Mouse (Mus musculus): ENCODE results near the gene Asap2. TPM values are rescaled to one million over a fixed set of nuclear protein-coding genes. Genes with fewer than 3 reads are reported as not detected.

Asap2 gene
- polyA plus RNA-seq, 1 experiment from 2014 or later, result 9.5 TPM

- H3K4me3 ChIP-seq (replicated peaks), result no peak overlapping the region
- no peak overlapping the region for H3K9ac ChIP-seq
- peak overlapping the region; percentile 74 for H3K27ac ChIP-seq
- 0 out of 2 replicates have a peak, but pooled peaks cover 2% of the 10 kb centered on the region for H3K4me1 ChIP-seq
- H3K27me3 ChIP-seq, result no peaks in the 10 kb centered on the region
- no peaks in the 10 kb centered on the region for H3K9me3 ChIP-seq (replicated peaks)
- no peak for ATAC-seq (replicated peaks; ENCODE audit: low FRiP score)
- 76% methylated on average over 5 of the region's 5 CpGs for WGBS
- H3K4me2 ChIP-seq, result no peak overlapping the region
- H3K36me3 ChIP-seq, result peaks cover 88% of the 10 kb centered on the region
These were observed 274.0 kb downstream of the Asap2 start for GRCm38 (mm10) chr12:21264241-21264640.

- Histone ChIP-seq H3K9me3 (replicated peaks) (no peaks in the 10 kb centered on the region), H3K27ac (peak overlapping the region; percentile 74), H3K27me3 (no peaks in the 10 kb centered on the region), H3K4me3 (replicated peaks) (no peak overlapping the region), H3K36me3 (peaks cover 91% of the 10 kb centered on the region), H3K4me2 (no peak overlapping the region), H3K9ac (no peak overlapping the region), H3K4me1 (0 out of 2 replicates have a peak, but pooled peaks cover 2% of the 10 kb centered on the region)
- WGBS, result 70% methylated on average over 3 of the region's 3 CpGs
- ATAC-seq (replicated peaks; ENCODE audit: low FRiP score), result no peak
These were observed 274.7 kb downstream of the Asap2 start for GRCm38 (mm10) chr12:21264970-21265369.

DNA sequence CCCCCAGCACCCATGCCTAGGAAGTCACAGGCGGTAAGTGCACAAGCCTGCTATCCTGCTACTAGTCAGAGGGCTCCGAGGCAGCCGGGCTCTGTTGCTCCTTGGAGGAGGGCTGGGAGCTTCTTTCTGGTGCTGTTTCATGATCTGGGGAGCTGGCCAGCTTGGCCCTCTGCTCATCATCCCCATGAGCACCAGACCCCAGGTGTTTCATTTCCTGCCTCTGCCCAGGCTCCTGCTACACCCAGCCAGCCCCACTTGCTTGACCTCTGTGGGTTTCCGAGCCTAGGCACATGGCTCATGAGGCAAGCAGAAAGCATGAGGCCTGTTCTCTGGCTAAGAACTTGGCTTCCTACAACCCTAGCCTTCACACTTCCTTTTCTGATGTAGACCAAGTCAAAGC is 275.2 kb downstream of the Asap2 start:
- H3K4me3 ChIP-seq (replicated peaks), result no peak overlapping the region
- WGBS, result 83% methylated on average over 4 of the region's 4 CpGs
- no peak overlapping the region for H3K4me2 ChIP-seq
- no peaks in the 10 kb centered on the region for H3K27me3 ChIP-seq
- H3K4me1 ChIP-seq, result 0 out of 2 replicates have a peak, but pooled peaks cover 2% of the 10 kb centered on the region
- peaks cover 91% of the 10 kb centered on the region for H3K36me3 ChIP-seq
- H3K9me3 ChIP-seq (replicated peaks), result no peaks in the 10 kb centered on the region
- H3K9ac ChIP-seq, result no peak overlapping the region
- ATAC-seq (replicated peaks; ENCODE audit: low FRiP score), result no peak
- H3K27ac ChIP-seq, result no peak overlapping the region

DNA sequence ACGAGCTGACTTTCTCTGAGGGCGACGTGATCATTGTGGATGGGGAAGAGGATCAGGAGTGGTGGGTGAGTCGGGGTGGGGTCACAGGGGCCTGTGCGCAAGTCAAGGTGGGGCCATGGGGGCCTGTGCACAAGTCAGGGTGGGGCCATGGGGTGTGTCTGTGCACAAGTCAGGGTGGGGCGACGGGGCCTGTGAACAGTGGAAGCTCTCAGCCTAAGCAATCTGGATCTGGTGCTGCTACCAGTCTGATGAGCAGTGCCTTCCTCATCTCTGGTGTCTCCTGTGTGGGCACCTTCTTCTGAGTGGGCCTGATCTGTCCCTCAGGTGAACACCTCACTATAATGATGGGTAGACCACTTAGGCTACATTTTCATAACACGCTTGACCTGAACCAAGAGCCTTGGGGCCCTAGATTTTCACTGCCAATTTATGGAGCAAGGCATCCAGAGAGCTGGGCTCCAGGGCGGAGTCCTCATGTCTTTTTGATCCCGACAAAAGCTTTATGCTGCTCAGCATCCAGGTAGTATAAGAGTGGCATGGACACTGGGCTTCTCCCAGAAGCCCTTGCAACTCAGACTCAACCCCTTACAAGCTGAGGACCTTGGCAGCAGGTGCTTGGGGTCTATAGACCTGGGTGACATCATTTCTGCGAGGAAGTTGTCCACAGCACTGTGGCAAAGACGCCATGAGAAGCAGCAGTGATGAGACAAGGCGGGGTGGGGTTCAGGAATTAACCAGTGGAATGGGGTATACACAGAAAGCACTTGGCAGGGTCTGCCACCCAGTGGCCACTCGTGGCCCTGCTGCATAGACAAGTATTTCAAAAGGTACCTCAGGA is 275.9 kb downstream of the Asap2 start:
- WGBS, result 78% methylated on average over 14 of the region's 14 CpGs
- no peak overlapping the region for H3K4me2 ChIP-seq
- peaks cover 92% of the 10 kb centered on the region for H3K36me3 ChIP-seq
- H3K9me3 ChIP-seq (replicated peaks), result no peaks in the 10 kb centered on the region
- no peak overlapping the region for H3K4me3 ChIP-seq (replicated peaks)
- ATAC-seq (replicated peaks; ENCODE audit: low FRiP score), result peak; percentile 84
- no peaks in the 10 kb centered on the region for H3K27me3 ChIP-seq
- H3K9ac ChIP-seq, result no peak overlapping the region
- H3K27ac ChIP-seq, result no peak overlapping the region
- 0 out of 2 replicates have a peak, but pooled peaks cover 2% of the 10 kb centered on the region for H3K4me1 ChIP-seq

DNA sequence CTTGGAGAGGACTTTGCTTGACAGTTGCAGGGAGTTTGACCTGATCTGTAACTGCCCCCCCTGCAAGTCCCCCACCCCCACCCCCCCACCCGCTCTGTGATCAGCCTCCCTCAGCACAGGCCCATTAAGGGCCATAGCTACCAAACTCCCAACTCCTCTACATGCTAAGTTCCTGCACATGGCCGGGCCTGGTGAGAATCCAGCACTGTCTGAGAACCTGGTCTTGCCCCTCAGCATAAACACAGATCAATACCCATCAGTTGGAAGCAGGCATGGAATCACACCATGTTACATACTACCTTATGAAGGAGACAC is 276.5 kb downstream of the Asap2 start:
- Histone ChIP-seq H3K36me3 (peaks cover 93% of the 10 kb centered on the region), H3K4me2 (no peak overlapping the region), H3K4me1 (0 out of 2 replicates have a peak, but pooled peaks cover 2% of the 10 kb centered on the region), H3K4me3 (replicated peaks) (no peak overlapping the region), H3K27ac (no peak overlapping the region), H3K27me3 (no peaks in the 10 kb centered on the region), H3K9me3 (replicated peaks) (no peaks in the 10 kb centered on the region), H3K9ac (no peak overlapping the region)
- WGBS, result 78% methylated on average over 2 of the region's 2 CpGs
- ATAC-seq (replicated peaks; ENCODE audit: low FRiP score), result 0 out of 2 replicates have a peak, but pooled peaks have one; percentile 22

- H3K27ac ChIP-seq, result no peak overlapping the region
- no peak for ATAC-seq (replicated peaks; ENCODE audit: low FRiP score)
- 0 out of 2 replicates have a peak, but pooled peaks cover 2% of the 10 kb centered on the region for H3K4me1 ChIP-seq
- WGBS, result 93% methylated on average over 8 of the region's 8 CpGs
- H3K36me3 ChIP-seq, result peaks cover 96% of the 10 kb centered on the region
- no peak overlapping the region for H3K9ac ChIP-seq
- no peak overlapping the region for H3K4me2 ChIP-seq
- H3K4me3 ChIP-seq (replicated peaks), result no peak overlapping the region
- H3K27me3 ChIP-seq, result no peaks in the 10 kb centered on the region
- H3K9me3 ChIP-seq (replicated peaks), result no peaks in the 10 kb centered on the region
These were observed 277.9 kb downstream of the Asap2 start for GRCm38 (mm10) chr12:21268083-21268616.

GRCm38 (mm10) chr12:21274446-21274845 is 284.2 kb downstream of the Asap2 start:
- Histone ChIP-seq H3K9me3 (replicated peaks) (no peaks in the 10 kb centered on the region), H3K36me3 (peaks cover 59% of the 10 kb centered on the region), H3K27me3 (no peaks in the 10 kb centered on the region), H3K4me1 (no peaks in the 10 kb centered on the region), H3K27ac (no peak overlapping the region), H3K9ac (no peak overlapping the region), H3K4me3 (replicated peaks) (no peak overlapping the region), H3K4me2 (no peak overlapping the region)
- 77% methylated on average over 7 of the region's 7 CpGs for WGBS
- no peak for ATAC-seq (replicated peaks; ENCODE audit: low FRiP score)

- Histone ChIP-seq H3K36me3 (peaks cover 29% of the 10 kb centered on the region; the same call in 1 of the 2 replicates), H3K27ac (no peak overlapping the region), H3K4me1 (no peaks in the 10 kb centered on the region), H3K4me2 (no peak overlapping the region), H3K4me3 (replicated peaks) (no peak overlapping the region), H3K27me3 (no peaks in the 10 kb centered on the region), H3K9me3 (replicated peaks) (no peaks in the 10 kb centered on the region), H3K9ac (no peak overlapping the region)
- no peak for ATAC-seq (replicated peaks; ENCODE audit: low FRiP score)
- WGBS, result 81% methylated on average over 1 of the region's 1 CpGs
These were observed 287.1 kb downstream of the Asap2 start for GRCm38 (mm10) chr12:21277352-21277864.

DNA sequence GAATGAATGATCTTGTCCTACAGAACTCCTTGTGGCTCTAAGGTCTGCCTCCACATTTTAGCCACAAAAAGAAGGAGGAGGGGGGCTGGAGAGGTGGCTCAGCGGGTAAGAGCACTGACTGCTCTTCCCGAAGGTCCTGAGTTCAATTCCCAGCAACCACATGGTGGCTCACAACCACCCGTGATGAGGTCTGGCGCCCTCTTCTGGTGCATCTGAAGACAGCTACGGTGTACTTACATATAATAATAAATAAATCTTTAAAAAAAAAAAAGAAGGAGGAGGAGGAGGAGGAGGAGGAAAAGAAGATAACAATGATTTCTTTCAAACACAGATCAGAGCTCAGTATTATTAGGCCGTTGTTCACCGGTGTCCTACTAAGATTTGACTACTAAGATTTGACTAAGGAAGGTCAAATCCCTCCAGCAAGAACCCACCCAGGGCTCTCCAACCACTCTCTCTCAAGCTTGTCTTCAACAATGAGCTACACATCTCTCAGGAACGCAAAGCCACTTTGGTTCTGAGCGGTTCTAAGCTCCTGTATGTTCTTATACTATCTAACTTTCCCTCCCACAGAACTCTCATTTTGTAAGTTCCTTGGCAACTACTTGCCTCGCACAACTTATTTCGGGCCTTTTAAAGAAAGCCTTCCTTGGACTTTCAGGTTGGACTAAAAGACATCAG is 294.6 kb downstream of the Asap2 start, which contains the start of gene Cpsf3:
Cpsf3 (plus strand) TSS at position 631 of the 681 bp plus-strand sequence.
- Histone ChIP-seq H3K36me3 (peaks cover 1% of the 10 kb centered on the region; the same call in 1 of the 2 replicates), H3K27me3 (no peaks in the 10 kb centered on the region), H3K4me1 (peaks cover 23% of the 10 kb centered on the region), H3K9ac (peak within 1 kb of the TSS; percentile 90), H3K4me3 (replicated peaks) (peak within 1 kb of the TSS; percentile 91), H3K27ac (peak within 1 kb of the TSS; percentile 94), H3K9me3 (replicated peaks) (no peaks in the 10 kb centered on the region), H3K4me2 (peak within 1 kb of the TSS; percentile 86)
- 48% methylated on average over 11 of the region's 11 CpGs for WGBS
- ATAC-seq (replicated peaks; ENCODE audit: low FRiP score), result no peak

DNA sequence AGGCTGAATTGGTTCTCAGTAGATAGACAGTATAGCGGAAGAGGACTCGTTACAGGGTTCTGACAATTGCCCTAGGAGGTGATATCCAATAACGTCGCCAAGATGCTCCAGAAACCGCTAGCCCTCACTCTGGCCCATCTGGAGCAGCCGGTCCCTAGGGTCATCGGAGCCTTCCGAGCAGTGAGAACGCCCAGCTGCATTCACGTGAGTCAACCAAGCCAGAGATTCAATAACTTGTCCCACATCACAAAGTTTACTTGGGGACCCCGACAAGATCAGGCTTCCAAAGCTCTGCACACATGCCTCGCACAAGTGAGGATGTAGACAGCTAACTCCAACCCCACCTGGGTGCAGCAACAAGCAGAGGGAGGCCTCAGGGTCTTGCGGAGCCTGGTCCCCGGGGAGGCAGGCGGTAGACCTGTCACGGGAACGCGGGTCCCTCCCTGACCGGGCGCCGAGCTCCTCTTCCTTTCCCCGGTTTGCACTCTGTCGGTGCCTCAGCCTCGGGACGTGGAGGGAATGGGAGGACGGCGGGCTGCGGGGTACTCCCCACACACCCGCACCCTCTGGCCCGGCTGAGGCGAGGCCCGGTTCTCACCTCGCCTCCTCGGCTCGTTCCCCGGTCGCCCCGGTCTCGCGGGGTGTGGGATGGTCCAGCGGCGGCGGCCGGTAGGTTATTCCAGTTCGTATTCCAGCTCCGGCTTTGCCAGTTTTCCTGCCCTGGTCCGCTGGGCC is 295.4 kb downstream of the Asap2 start:
- peak overlapping the region; percentile 90 for H3K9ac ChIP-seq
- peak overlapping the region; percentile 76 for H3K27ac ChIP-seq
- H3K27me3 ChIP-seq, result no peaks in the 10 kb centered on the region
- H3K36me3 ChIP-seq, result peaks cover 9% of the 10 kb centered on the region
- ATAC-seq (replicated peaks; ENCODE audit: low FRiP score), result peak; percentile 88
- peak overlapping the region; percentile 86 for H3K4me2 ChIP-seq
- WGBS, result under 1% methylated on average over 47 of the region's 47 CpGs
- H3K4me3 ChIP-seq (replicated peaks), result peak overlapping the region; percentile 91
- H3K9me3 ChIP-seq (replicated peaks), result no peaks in the 10 kb centered on the region
- peaks cover 23% of the 10 kb centered on the region for H3K4me1 ChIP-seq

DNA sequence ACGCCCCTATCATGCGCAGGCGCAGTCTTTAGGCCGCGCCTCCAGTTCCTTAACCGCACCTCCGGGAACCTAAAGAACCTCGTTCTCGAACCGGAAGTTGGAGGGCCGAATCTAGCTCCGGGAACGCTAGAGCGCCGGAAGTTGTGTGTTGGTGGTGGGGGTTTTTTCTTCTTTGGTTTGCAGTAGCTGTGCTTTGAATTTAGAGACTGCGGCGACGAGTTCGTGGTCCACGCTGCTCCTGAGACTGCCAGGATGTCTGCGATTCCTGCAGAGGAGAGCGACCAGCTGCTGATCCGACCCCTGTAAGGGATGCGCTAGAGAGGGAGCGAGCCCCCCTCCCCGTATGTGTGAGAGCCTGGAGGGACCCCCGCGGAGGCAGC is 296.0 kb downstream of the Asap2 start, which contains the start of gene Itgb1bp1:
Itgb1bp1 (minus strand) TSS at position 42 of the 380 bp plus-strand sequence.
- WGBS, result under 1% methylated on average over 28 of the region's 28 CpGs
- Histone ChIP-seq H3K27me3 (no peaks in the 10 kb centered on the region), H3K27ac (peak within 1 kb of the TSS; percentile 94), H3K4me2 (peak within 1 kb of the TSS; percentile 86), H3K36me3 (peaks cover 15% of the 10 kb centered on the region), H3K9me3 (replicated peaks) (no peaks in the 10 kb centered on the region), H3K4me3 (replicated peaks) (peak within 1 kb of the TSS; percentile 91), H3K4me1 (peaks cover 23% of the 10 kb centered on the region), H3K9ac (peak within 1 kb of the TSS; percentile 90)
- peak; percentile 96 for ATAC-seq (replicated peaks; ENCODE audit: low FRiP score)

All from kidney, embryonic 15.5 days (tissue).